Comparison of ENCODE assay signal across 12 mouse cellular contexts in the genomic region with DNA sequence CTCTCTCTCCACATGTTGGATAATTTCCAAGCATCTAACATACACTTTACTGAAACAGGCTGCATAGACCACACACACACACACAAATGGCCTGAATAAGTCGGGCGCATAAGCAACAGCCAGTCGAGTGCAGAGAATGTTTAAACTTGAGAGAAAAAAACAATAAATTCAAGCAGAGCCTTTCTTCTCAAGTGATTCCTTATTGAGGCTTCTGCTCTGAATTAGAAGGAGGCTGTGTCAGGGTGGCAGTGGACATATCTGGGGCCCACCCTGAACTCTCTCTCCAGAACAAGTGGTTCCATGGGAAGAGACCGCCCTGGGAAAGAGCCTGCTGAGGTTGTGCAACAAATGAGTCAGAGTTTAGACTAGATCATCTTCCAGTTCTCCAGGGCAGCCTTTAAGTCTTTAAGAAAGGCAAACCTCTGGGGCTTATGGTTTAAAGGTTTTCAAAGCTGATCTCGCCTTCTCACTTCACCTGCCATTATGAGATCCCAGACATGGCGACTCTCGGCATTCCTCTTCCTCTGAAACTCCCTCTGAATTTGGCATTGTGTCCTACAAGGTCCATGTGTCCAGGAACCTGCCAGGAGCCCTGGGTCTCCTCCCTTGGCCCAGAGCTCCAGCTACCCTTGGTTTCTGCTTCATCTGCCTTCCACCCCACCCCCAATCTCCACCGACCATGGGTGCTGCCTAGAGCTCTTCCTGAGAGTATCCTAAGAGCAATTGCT.
DNase-seq lines count a peak whose midpoint lies in the region; ATAC-seq and TF ChIP-seq lines count a peak whose summit lies in the region.
"Had no signal": no experiment of that assay in that cellular context is flagged by ENCODE, and none has a peak within 500 bp of the region (broad histone marks: within the 10 kb centered on the region; RNA-seq: fewer than 3 reads in every experiment).

No protein-coding gene starts in this region.

- peak; percentile 8 to 19 for DNase-seq in gastrocnemius, postnatal 36 days
- no peak for DNase-seq in gastrocnemius, postnatal 14 days
- DNase-seq in midbrain, postnatal 0 days (ENCODE audit: low spot score): peak; percentile 18
- peak; percentile 56 for DNase-seq in intestine, embryonic 14.5 days (ENCODE audit: low spot score)
- DNase-seq in natural killer cell, adult 2 months (ENCODE audit: low spot score in 2 of 2): no peak
- no peak for DNase-seq in neural tube, embryonic 10.5 days (ENCODE audit: extremely low spot score, low spot score)
- DNase-seq: liver had no signal

- no peak overlapping the region for H3K4me2 ChIP-seq in midbrain, postnatal 0 days (ENCODE audit: low read depth, low read length, poor library complexity, severe bottlenecking)
- H3K4me2 ChIP-seq in midbrain, embryonic 13.5 days (replicated peaks): no peak overlapping the region
- no peak overlapping the region for H3K4me2 ChIP-seq in intestine, embryonic 14.5 days (ENCODE audit: low read length)
- no peak overlapping the region for H3K4me2 ChIP-seq in stomach, embryonic 16.5 days (ENCODE audit: low read depth, low read length)
- H3K4me2 ChIP-seq: hindbrain, embryonic 13.5 days; midbrain, embryonic 15.5 days had no signal

- no peaks in the 10 kb centered on the region for H3K27me3 ChIP-seq in midbrain, postnatal 0 days (ENCODE audit: insufficient read depth, low read length)
- H3K27me3 ChIP-seq in midbrain, embryonic 13.5 days: peaks cover 7% of the 10 kb centered on the region; the same call in 1 of the 2 replicates
- no peaks in the 10 kb centered on the region for H3K27me3 ChIP-seq in intestine, embryonic 14.5 days (replicated peaks; ENCODE audit: control insufficient read depth, insufficient read depth, low read length)
- no peaks in the 10 kb centered on the region for H3K27me3 ChIP-seq in stomach, embryonic 16.5 days (ENCODE audit: control insufficient read depth, insufficient read depth, low read length)
- H3K27me3 ChIP-seq: midbrain, embryonic 15.5 days had no signal

- no peak overlapping the region for H3K4me3 ChIP-seq in midbrain, postnatal 0 days (ENCODE audit: low read depth, low read length)
- H3K4me3 ChIP-seq in midbrain, embryonic 13.5 days (replicated peaks): no peak overlapping the region
- H3K4me3 ChIP-seq in intestine, embryonic 14.5 days (ENCODE audit: low read depth, low read length): no peak overlapping the region
- H3K4me3 ChIP-seq in stomach, embryonic 16.5 days (replicated peaks; ENCODE audit: low read length): no peak overlapping the region
- H3K4me3 ChIP-seq: hindbrain, embryonic 13.5 days; midbrain, embryonic 15.5 days had no signal

- H3K9ac ChIP-seq in midbrain, postnatal 0 days (replicated peaks; ENCODE audit: low read length, poor library complexity, severe bottlenecking): no peak overlapping the region
- H3K9ac ChIP-seq in midbrain, embryonic 13.5 days (replicated peaks): no peak overlapping the region
- H3K9ac ChIP-seq in intestine, embryonic 14.5 days (ENCODE audit: low read length): no peak overlapping the region
- no peak overlapping the region for H3K9ac ChIP-seq in stomach, embryonic 16.5 days (ENCODE audit: low read length)
- H3K9ac ChIP-seq: hindbrain, embryonic 13.5 days; midbrain, embryonic 15.5 days had no signal

- intact Hi-C loops in gastrocnemius, postnatal 36 days (cut with DNase I): no loop called here
- intact Hi-C loops in gastrocnemius, postnatal 14 days (cut with DNase I; ENCODE audit: low total_unique reads): no loop called here

- no peak for ATAC-seq in midbrain, postnatal 0 days (ENCODE audit: low FRiP score)
- ATAC-seq in midbrain, embryonic 13.5 days: no peak
- peak; percentile 45; the same call in 1 of the 2 replicates for ATAC-seq in intestine, embryonic 14.5 days (replicated peaks; ENCODE audit: low FRiP score, low TSS enrichment, low read depth)
- ATAC-seq in stomach, embryonic 16.5 days (ENCODE audit: insufficient read depth, low FRiP score): peak; percentile 78; the same call in 1 of the 2 replicates
- ATAC-seq: CD4-positive, CD25-positive, alpha-beta regulatory T cell, adult 4 months; midbrain, embryonic 15.5 days had no signal

- no peaks in the 10 kb centered on the region for H3K4me1 ChIP-seq in midbrain, postnatal 0 days (ENCODE audit: insufficient read depth, low read length)
- H3K4me1 ChIP-seq in midbrain, embryonic 13.5 days (replicated peaks): peaks cover 4% of the 10 kb centered on the region; the same call in 1 of the 2 replicates
- peaks cover 28% of the 10 kb centered on the region; the same call in 1 of the 2 replicates for H3K4me1 ChIP-seq in intestine, embryonic 14.5 days (replicated peaks; ENCODE audit: control insufficient read depth, insufficient read depth, low read length)
- peaks cover 30% of the 10 kb centered on the region for H3K4me1 ChIP-seq in stomach, embryonic 16.5 days (ENCODE audit: control insufficient read depth, insufficient read depth, low read length)
- H3K4me1 ChIP-seq: hindbrain, embryonic 13.5 days; midbrain, embryonic 15.5 days had no signal

- WGBS in midbrain, postnatal 0 days: 64% methylated on average over 8 of the region's 8 CpGs
- 67% methylated on average over 8 of the region's 8 CpGs for WGBS in midbrain, embryonic 13.5 days
- WGBS in intestine, embryonic 14.5 days: 47% methylated on average over 8 of the region's 8 CpGs
- 43% methylated on average over 8 of the region's 8 CpGs for WGBS in stomach, embryonic 16.5 days

- no peak for TF ChIP-seq CTCF in midbrain, postnatal 0 days (IDR thresholded peaks at IDR 0.05)

- no peaks in the 10 kb centered on the region for H3K36me3 ChIP-seq in midbrain, postnatal 0 days (ENCODE audit: insufficient read depth, low read length)
- no peaks in the 10 kb centered on the region for H3K36me3 ChIP-seq in midbrain, embryonic 13.5 days
- H3K36me3 ChIP-seq in intestine, embryonic 14.5 days (ENCODE audit: control insufficient read depth, insufficient read depth, low read length): no peaks in the 10 kb centered on the region
- no peaks in the 10 kb centered on the region for H3K36me3 ChIP-seq in stomach, embryonic 16.5 days (ENCODE audit: control insufficient read depth, insufficient read depth, low read length)
- H3K36me3 ChIP-seq: hindbrain, embryonic 13.5 days; midbrain, embryonic 15.5 days had no signal

- H3K9me3 ChIP-seq in midbrain, postnatal 0 days (ENCODE audit: low read length): no peaks in the 10 kb centered on the region
- H3K9me3 ChIP-seq in midbrain, embryonic 13.5 days: no peaks in the 10 kb centered on the region
- no peaks in the 10 kb centered on the region for H3K9me3 ChIP-seq in intestine, embryonic 14.5 days (ENCODE audit: control insufficient read depth, low read length)
- H3K9me3 ChIP-seq in stomach, embryonic 16.5 days (replicated peaks; ENCODE audit: control insufficient read depth, low read length): no peaks in the 10 kb centered on the region
- H3K9me3 ChIP-seq: hindbrain, embryonic 13.5 days; midbrain, embryonic 15.5 days had no signal

- no peak overlapping the region for H3K27ac ChIP-seq in midbrain, postnatal 0 days (ENCODE audit: low read depth, low read length)
- H3K27ac ChIP-seq in midbrain, embryonic 13.5 days: no peak overlapping the region
- H3K27ac ChIP-seq in intestine, embryonic 14.5 days (ENCODE audit: low read depth): peak overlapping the region; percentile 74
- H3K27ac ChIP-seq in stomach, embryonic 16.5 days (ENCODE audit: low read length): peak overlapping the region; percentile 90
- H3K27ac ChIP-seq: hindbrain, embryonic 13.5 days; midbrain, embryonic 15.5 days had no signal

Comparison
In these comparisons a context has a peak if more than half of its experiments do, and no peak if none do; other contexts are left out.
1. DNase-seq: peak in gastrocnemius, postnatal 36 days (2 of 2), midbrain, postnatal 0 days (single experiment) and intestine, embryonic 14.5 days (single experiment); none in gastrocnemius, postnatal 14 days (single experiment), natural killer cell, adult 2 months (0 of 2) and neural tube, embryonic 10.5 days (single experiment).
2. ATAC-seq: peak in intestine, embryonic 14.5 days (single experiment) and stomach, embryonic 16.5 days (single experiment); none in midbrain, postnatal 0 days (single experiment) and midbrain, embryonic 13.5 days (single experiment).
3. H3K27ac ChIP-seq: peak in intestine, embryonic 14.5 days (single experiment) and stomach, embryonic 16.5 days (single experiment); none in midbrain, postnatal 0 days (single experiment) and midbrain, embryonic 13.5 days (single experiment).